In genomic region chr7:64873266-64873665, GRCm38 (mm10) we compare ENCODE assay signal across 8 mouse cellular contexts. TPM values are rescaled to one million over a fixed set of nuclear protein-coding genes. Genes with fewer than 3 reads are reported as not detected.
DNase-seq lines count a peak whose midpoint lies in the region; ATAC-seq and TF ChIP-seq lines count a peak whose summit lies in the region.

No protein-coding gene starts in this region.

- no peak overlapping the region for H3K27ac ChIP-seq in kidney, embryonic 14.5 days (ENCODE audit: low read depth, low read length)
- H3K27ac ChIP-seq in cortical plate, adult 2 months (ENCODE audit: insufficient read depth, low read length) = no peak overlapping the region
- H3K27ac ChIP-seq in hindbrain, embryonic 16.5 days (ENCODE audit: low read depth, low read length) = peak overlapping the region; percentile 92
- peak overlapping the region; percentile 97 for H3K27ac ChIP-seq in midbrain, embryonic 15.5 days

- peak overlapping the region; percentile 41 for H3K4me2 ChIP-seq in kidney, embryonic 14.5 days (replicated peaks; ENCODE audit: low read depth, low read length)
- H3K4me2 ChIP-seq in hindbrain, embryonic 16.5 days (ENCODE audit: low read length) = peak overlapping the region; percentile 48
- H3K4me2 ChIP-seq in midbrain, embryonic 15.5 days = peak overlapping the region; percentile 70

- ATAC-seq in kidney, embryonic 14.5 days (ENCODE audit: low FRiP score, low TSS enrichment) = no peak
- ATAC-seq in hindbrain, embryonic 16.5 days = no peak
- peak; percentile 0; the same call in 1 of the 2 replicates for ATAC-seq in midbrain, embryonic 15.5 days (replicated peaks)

- TF ChIP-seq CTCF in cortical plate, adult 2 months (IDR thresholded peaks at IDR 0.05; ENCODE audit: extremely low read depth, insufficient read depth, low read length) = no peak

- 41% methylated on average over 11 of the region's 11 CpGs for WGBS in kidney, embryonic 14.5 days
- 34% methylated on average over 11 of the region's 11 CpGs for WGBS in hindbrain, embryonic 16.5 days
- 34% methylated on average over 11 of the region's 11 CpGs for WGBS in midbrain, embryonic 15.5 days

- H3K4me3 ChIP-seq in kidney, embryonic 14.5 days (ENCODE audit: low read length) = peak overlapping the region; percentile 86
- H3K4me3 ChIP-seq in cortical plate, adult 2 months (ENCODE audit: insufficient read depth, low read length) = peak overlapping the region; percentile 90; the same call in 1 of the 2 replicates
- H3K4me3 ChIP-seq in hindbrain, embryonic 16.5 days (ENCODE audit: low read length) = peak overlapping the region; percentile 68
- H3K4me3 ChIP-seq in midbrain, embryonic 15.5 days = peak overlapping the region; percentile 99

- TF ChIP-seq POLR2A in cortical plate, adult 2 months (IDR thresholded peaks at IDR 0.05; ENCODE audit: extremely low read depth, insufficient read depth, low read length) = no peak

- no peak for DNase-seq in kidney, adult 8-10 months
- DNase-seq in T-cell, adult 2 months (ENCODE audit: low spot score) = no peak
- DNase-seq in gastrocnemius, postnatal 10 days = no peak
- no peak for DNase-seq in urinary bladder, postnatal 36 days (ENCODE audit: low spot score in 2 of 2)

- H3K36me3 ChIP-seq in kidney, embryonic 14.5 days (ENCODE audit: control insufficient read depth, insufficient read depth, low read length) = no peaks in the 10 kb centered on the region
- no peaks in the 10 kb centered on the region for H3K36me3 ChIP-seq in hindbrain, embryonic 16.5 days (ENCODE audit: control insufficient read depth, insufficient read depth, low read length)
- no peaks in the 10 kb centered on the region for H3K36me3 ChIP-seq in midbrain, embryonic 15.5 days (replicated peaks)

- peak overlapping the region; percentile 88; the same call in 1 of the 2 replicates for H3K9ac ChIP-seq in kidney, embryonic 14.5 days (ENCODE audit: low read depth, low read length)
- H3K9ac ChIP-seq in hindbrain, embryonic 16.5 days (ENCODE audit: low read depth, low read length) = no peak overlapping the region
- H3K9ac ChIP-seq in midbrain, embryonic 15.5 days = peak overlapping the region; percentile 33; the same call in 1 of the 2 replicates

- H3K27me3 ChIP-seq in kidney, embryonic 14.5 days (ENCODE audit: control insufficient read depth, insufficient read depth, low read length) = no peaks in the 10 kb centered on the region
- no peaks in the 10 kb centered on the region for H3K27me3 ChIP-seq in hindbrain, embryonic 16.5 days (replicated peaks; ENCODE audit: control insufficient read depth, insufficient read depth, low read length)
- H3K27me3 ChIP-seq in midbrain, embryonic 15.5 days (replicated peaks) = no peaks in the 10 kb centered on the region

- peaks cover 10% of the 10 kb centered on the region for H3K4me1 ChIP-seq in kidney, embryonic 14.5 days (ENCODE audit: control insufficient read depth, insufficient read depth, low read length)
- peaks cover 10% of the 10 kb centered on the region for H3K4me1 ChIP-seq in cortical plate, adult 2 months (ENCODE audit: control insufficient read depth, insufficient read depth, low read length)
- H3K4me1 ChIP-seq in hindbrain, embryonic 16.5 days (ENCODE audit: control insufficient read depth, insufficient read depth, low read depth, low read length) = peaks cover 22% of the 10 kb centered on the region
- H3K4me1 ChIP-seq in midbrain, embryonic 15.5 days = peaks cover 31% of the 10 kb centered on the region

- H3K9me3 ChIP-seq in kidney, embryonic 14.5 days (ENCODE audit: control insufficient read depth, low read length) = no peaks in the 10 kb centered on the region
- no peaks in the 10 kb centered on the region for H3K9me3 ChIP-seq in hindbrain, embryonic 16.5 days (ENCODE audit: control insufficient read depth, low read length)
- H3K9me3 ChIP-seq in midbrain, embryonic 15.5 days = no peaks in the 10 kb centered on the region

RNA-seq across cellular contexts. Expression of gene Nsmce3, which starts 0.5 kb away (rescaled TPM):
- polyA plus RNA-seq in kidney, embryonic 14.5 days (2014; fragmentation: Nextera tagmentation; extraction: Ambion mirVana) = 11.2 and 12.7 TPM in 2 replicates
- 8.9 and 9.4 TPM in 2 replicates for polyA plus RNA-seq in cortical plate, adult 2 months (2012; rRNA removed)
- 10.2 and 10.9 TPM in 2 replicates for polyA plus RNA-seq in hindbrain, embryonic 16.5 days (2015; fragmentation: Nextera tagmentation; extraction: Ambion mirVana)
- 10.1 and 10.5 TPM in 2 replicates for polyA plus RNA-seq in midbrain, embryonic 15.5 days (2015; fragmentation: Nextera tagmentation; extraction: Ambion mirVana)
- 1 to 10 TPM; 3.8 to 4.4 TPM for total RNA-seq in gastrocnemius, postnatal 10 days (2021)

Comparison
In these comparisons a context has a peak if more than half of its experiments do, and no peak if none do; other contexts are left out.
1. H3K27ac ChIP-seq: peak in hindbrain, embryonic 16.5 days (single experiment) and midbrain, embryonic 15.5 days (single experiment); none in kidney, embryonic 14.5 days (single experiment) and cortical plate, adult 2 months (single experiment).
2. Peak in every context shown above with its lines, with median percentiles within 50 percentile points of each other: H3K4me2 ChIP-seq and H3K4me3 ChIP-seq.